10 mouse cellular contexts compared by ENCODE assay signal in the genomic region with DNA sequence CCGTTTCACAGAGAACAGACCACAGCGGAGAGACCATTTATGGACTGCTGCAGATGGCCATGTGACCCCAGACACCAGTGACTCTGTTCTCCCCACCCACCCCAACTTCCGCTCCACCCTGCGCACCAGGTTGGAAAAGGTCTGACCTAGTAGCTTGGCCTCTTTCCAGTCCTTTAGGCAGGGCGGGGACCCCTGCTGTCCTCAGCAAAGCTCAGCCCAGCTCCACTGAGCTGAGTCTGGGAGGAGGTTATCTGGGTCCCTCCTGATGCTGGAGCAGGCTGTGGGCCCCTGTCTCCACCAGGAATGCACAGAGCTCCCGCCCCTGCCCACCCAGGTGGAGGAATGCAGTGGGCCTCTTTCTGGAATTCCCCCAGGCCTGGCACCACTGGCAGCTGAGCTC. TPM values are rescaled to one million over a fixed set of nuclear protein-coding genes. Genes with fewer than 3 reads are reported as not detected.
A peak's percentile ranks its signal among the peaks of the same experiment; 100 is the strongest.
DNase-seq lines count a peak whose midpoint lies in the region; ATAC-seq lines count a peak whose summit lies in the region.
"Had no signal": no experiment of that assay in that cellular context is flagged by ENCODE, and none has a peak within 500 bp of the region (broad histone marks: within the 10 kb centered on the region; RNA-seq: fewer than 3 reads in every experiment).

No protein-coding gene starts in this region.

- H3K9ac ChIP-seq in neural tube, embryonic 15.5 days (replicated peaks), result no peak overlapping the region
- H3K9ac ChIP-seq: midbrain, embryonic 13.5 days had no signal

- WGBS in neural tube, embryonic 15.5 days, result 67% methylated on average over 6 of the region's 6 CpGs

- no peak overlapping the region for H3K4me2 ChIP-seq in neural tube, embryonic 15.5 days
- H3K4me2 ChIP-seq: midbrain, embryonic 13.5 days had no signal

- H3K27me3 ChIP-seq in neural tube, embryonic 15.5 days (replicated peaks), result no peaks in the 10 kb centered on the region
- H3K27me3 ChIP-seq: midbrain, embryonic 13.5 days had no signal

- ATAC-seq in neural tube, embryonic 15.5 days (ENCODE audit: low FRiP score), result no peak
- ATAC-seq: midbrain, embryonic 13.5 days had no signal

- H3K4me3 ChIP-seq in neural tube, embryonic 15.5 days (replicated peaks), result no peak overlapping the region
- H3K4me3 ChIP-seq: midbrain, embryonic 13.5 days had no signal

- H3K36me3 ChIP-seq in neural tube, embryonic 15.5 days, result no peaks in the 10 kb centered on the region
- H3K36me3 ChIP-seq: midbrain, embryonic 13.5 days had no signal

- 0 out of 2 replicates have a peak, but pooled peaks cover 4% of the 10 kb centered on the region for H3K4me1 ChIP-seq in neural tube, embryonic 15.5 days
- H3K4me1 ChIP-seq: midbrain, embryonic 13.5 days had no signal

- no peaks in the 10 kb centered on the region for H3K9me3 ChIP-seq in neural tube, embryonic 15.5 days (replicated peaks)
- H3K9me3 ChIP-seq: midbrain, embryonic 13.5 days had no signal

- no peak overlapping the region for H3K27ac ChIP-seq in neural tube, embryonic 15.5 days (replicated peaks)
- H3K27ac ChIP-seq: midbrain, embryonic 13.5 days had no signal

- peak; percentile 10 for DNase-seq in kidney, adult 18-20 months
- no peak for DNase-seq in kidney, adult 8-10 months
- peak; percentile 83 for DNase-seq in ZHBTc4 (ENCODE audit: low read depth, low spot score)
- DNase-seq in kidney, postnatal 14 days, result peak; percentile 60
- peak; percentile 66 for DNase-seq in lung, postnatal 36 days
- no peak for DNase-seq in gastrocnemius, postnatal 10 days
- no peak for DNase-seq in adrenal gland, postnatal 36 days

RNA-seq across cellular contexts. Expression of a gene that starts 9.3 kb away (rescaled TPM):
- polyA plus RNA-seq in neural tube, embryonic 15.5 days (2015; fragmentation: Nextera tagmentation; extraction: Ambion mirVana), result 1.2 and 4.4 TPM in 2 replicates
- 10 to 100 TPM; 22.5 to 25.9 TPM for total RNA-seq in gastrocnemius, postnatal 10 days (2021)
- 10 to 100 TPM; 25.7 to 74.5 TPM for total RNA-seq in adrenal gland, postnatal 36 days (2021)

RNA-seq across cellular contexts. Expression of a gene that starts 22.2 kb away (rescaled TPM):
- 382 and 405 TPM in 2 replicates for polyA plus RNA-seq in neural tube, embryonic 15.5 days (2015; fragmentation: Nextera tagmentation; extraction: Ambion mirVana)
- total RNA-seq in gastrocnemius, postnatal 10 days (2021), result 100 to 1,000 TPM; 545 to 616 TPM
- total RNA-seq in adrenal gland, postnatal 36 days (2021), result 100 to 1,000 TPM; 736 to 838 TPM

RNA-seq across cellular contexts. Expression of a gene that starts 38.3 kb away (rescaled TPM):
- polyA plus RNA-seq in neural tube, embryonic 15.5 days (2015; fragmentation: Nextera tagmentation; extraction: Ambion mirVana), result 21.2 and 25.6 TPM in 2 replicates
- 10 to 100 TPM in 1 of 2 experiments, 1 to 10 TPM in 1; 9.3 to 10.3 TPM for total RNA-seq in gastrocnemius, postnatal 10 days (2021)
- 10 to 100 TPM; 14.0 to 14.2 TPM for total RNA-seq in adrenal gland, postnatal 36 days (2021)

RNA-seq across cellular contexts. Expression of a gene that starts 54.7 kb away (rescaled TPM):
- 0.40 TPM in 1 of 2 replicates, not detected in the other for polyA plus RNA-seq in neural tube, embryonic 15.5 days (2015; fragmentation: Nextera tagmentation; extraction: Ambion mirVana)
- total RNA-seq in gastrocnemius, postnatal 10 days (2021), result not detected
- not detected for total RNA-seq in adrenal gland, postnatal 36 days (2021)
- total RNA-seq: layer of hippocampus, postnatal 10 days had no signal
- polyA plus RNA-seq: midbrain, embryonic 13.5 days had no signal

Comparison
In these comparisons a context has a peak if more than half of its experiments do, and no peak if none do; other contexts are left out.
1. DNase-seq: peak in kidney, adult 18-20 months (single experiment), ZHBTc4 (single experiment), kidney, postnatal 14 days (single experiment) and lung, postnatal 36 days (single experiment); none in kidney, adult 8-10 months (0 of 2), gastrocnemius, postnatal 10 days (single experiment) and adrenal gland, postnatal 36 days (0 of 2).